Mouse (Mus musculus): ENCODE data around the gene Ranbp17. TPM values are rescaled to one million over a fixed set of nuclear protein-coding genes. Genes with fewer than 3 reads are reported as not detected.
A peak's percentile ranks its signal among the peaks of the same experiment; 100 is the strongest.

The Ranbp17 gene
- polyA plus RNA-seq, 2 experiments = 5.2 to 8.0 TPM

- Histone ChIP-seq H3K27me3 (ENCODE audit: control insufficient read depth, insufficient read depth, low read length) (peaks cover 77% of the 10 kb centered on the region), H3K9me3 (ENCODE audit: control insufficient read depth, low read length) (no peaks in the 10 kb centered on the region), H3K9ac (ENCODE audit: low read depth, low read length, severe bottlenecking) (no peak overlapping the region), H3K4me1 (ENCODE audit: control insufficient read depth, insufficient read depth, low read length) (peaks cover 19% of the 10 kb centered on the region), H3K36me3 (ENCODE audit: control insufficient read depth, insufficient read depth, low read length) (no peaks in the 10 kb centered on the region), H3K4me2 (replicated peaks; ENCODE audit: low read depth, low read length, severe bottlenecking) (no peak overlapping the region), H3K27ac (replicated peaks; ENCODE audit: low read depth, low read length) (no peak overlapping the region), H3K4me3 (replicated peaks; ENCODE audit: low read length) (no peak overlapping the region)
- ATAC-seq (ENCODE audit: low FRiP score, low read depth) (no peak), DNase-seq (ENCODE audit: low spot score) (no peak)
- TF ChIP-seq POLR2A (IDR thresholded peaks at IDR 0.05; ENCODE audit: borderline replicate concordance, extremely low read depth, insufficient read depth, insufficient read length) = no peak
- WGBS = 1% methylated on average over 18 of the region's 18 CpGs
Observed at GRCm38 (mm10) chr11:33204329-33204705, 309.2 kb downstream of the Ranbp17 start.

DNA sequence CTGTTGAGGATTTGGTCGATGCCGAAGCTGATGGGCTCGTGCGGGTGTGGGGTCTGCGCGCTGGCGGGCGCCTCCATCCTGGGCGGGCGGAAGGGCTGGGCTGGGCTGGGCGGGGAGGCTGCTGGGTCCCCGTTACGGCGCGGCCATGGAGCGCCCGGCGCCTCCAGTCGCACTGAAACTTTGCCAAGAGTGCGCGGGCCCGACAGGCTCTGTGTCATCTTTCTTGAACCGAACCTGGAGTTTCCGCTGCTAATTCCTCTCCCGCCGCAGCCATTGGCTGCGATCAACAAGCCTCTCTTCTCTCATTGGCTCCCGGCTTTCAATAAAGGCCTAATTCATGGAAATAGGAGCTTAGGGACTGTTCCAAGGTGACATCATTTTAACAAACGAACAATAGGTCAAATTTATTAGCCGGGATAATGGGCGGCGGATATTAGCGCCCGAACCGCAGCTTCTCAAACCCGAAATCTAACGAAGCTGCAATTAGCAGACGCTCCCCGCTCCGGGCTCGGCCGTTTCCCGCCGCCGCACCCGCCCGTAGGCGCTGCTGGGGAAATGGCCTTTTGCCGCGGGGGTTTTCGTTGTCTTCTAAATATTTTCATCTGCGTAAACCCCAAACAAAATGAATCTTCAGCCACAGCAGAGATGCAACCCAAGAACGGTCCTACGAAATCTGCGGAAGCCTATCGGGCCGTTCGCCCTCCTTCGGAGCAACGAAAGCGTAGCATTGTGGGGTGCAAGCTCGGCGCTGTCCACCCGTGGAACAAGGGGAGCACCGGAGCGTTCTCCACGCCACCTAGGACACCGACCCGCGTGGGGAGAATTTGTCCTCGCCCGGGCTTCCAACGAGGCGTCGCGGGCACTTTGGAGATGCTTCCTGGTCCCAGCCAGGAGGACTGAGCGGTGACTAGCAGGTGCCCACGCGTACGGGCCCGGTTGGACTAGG lies 309.9 kb downstream of the Ranbp17 start, which contains the start of gene Tlx3:
Gene Tlx3 (minus strand): TSS at position 207 of the 946 bp plus-strand sequence.
- peak within 1 kb of the TSS; percentile 33 for H3K4me3 ChIP-seq (replicated peaks; ENCODE audit: low read length)
- ATAC-seq (ENCODE audit: low FRiP score, low read depth) (peak; percentile 16; the same call in 1 of the 2 replicates), DNase-seq (ENCODE audit: low spot score) (peak; percentile 53)
- peaks cover 84% of the 10 kb centered on the region for H3K27me3 ChIP-seq (ENCODE audit: control insufficient read depth, insufficient read depth, low read length)
- no peak within 1 kb of the TSS for H3K27ac ChIP-seq (replicated peaks; ENCODE audit: low read depth, low read length)
- WGBS = under 1% methylated on average over 74 of the region's 81 CpGs
- H3K9me3 ChIP-seq (ENCODE audit: control insufficient read depth, low read length) = no peaks in the 10 kb centered on the region
- H3K4me2 ChIP-seq (replicated peaks; ENCODE audit: low read depth, low read length, severe bottlenecking) = peak within 1 kb of the TSS; percentile 49
- no peak for TF ChIP-seq POLR2A (IDR thresholded peaks at IDR 0.05; ENCODE audit: borderline replicate concordance, extremely low read depth, insufficient read depth, insufficient read length)
- H3K4me1 ChIP-seq (ENCODE audit: control insufficient read depth, insufficient read depth, low read length) = peaks cover 19% of the 10 kb centered on the region
- H3K9ac ChIP-seq (ENCODE audit: low read depth, low read length, severe bottlenecking) = no peak within 1 kb of the TSS
- no peaks in the 10 kb centered on the region for H3K36me3 ChIP-seq (ENCODE audit: control insufficient read depth, insufficient read depth, low read length)

DNA sequence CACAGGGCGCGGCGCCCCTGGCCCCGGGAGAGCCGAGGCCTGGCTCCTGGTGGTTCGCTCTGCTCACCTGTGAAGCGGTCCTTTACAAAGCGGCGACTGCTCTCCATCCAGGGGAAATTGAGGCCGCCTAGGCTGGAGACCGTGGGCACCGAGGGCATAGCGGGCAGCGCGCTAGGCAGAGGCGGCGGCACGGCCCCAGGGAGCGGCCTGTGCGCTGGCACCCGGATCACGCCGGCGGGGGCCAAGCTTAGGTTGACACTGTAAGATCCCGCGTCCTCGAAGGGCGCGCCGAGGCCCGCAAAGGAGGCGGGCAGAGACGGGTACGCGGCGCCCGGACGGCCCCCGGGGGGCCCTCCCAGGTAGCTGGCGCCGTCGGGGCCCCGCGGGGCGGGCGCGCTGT lies 310.6 kb downstream of the Ranbp17 start:
- no peak for DNase-seq (ENCODE audit: low spot score)
- WGBS = 2% methylated on average over 26 of the region's 47 CpGs
- no peaks in the 10 kb centered on the region for H3K9me3 ChIP-seq (ENCODE audit: control insufficient read depth, low read length)

DNA sequence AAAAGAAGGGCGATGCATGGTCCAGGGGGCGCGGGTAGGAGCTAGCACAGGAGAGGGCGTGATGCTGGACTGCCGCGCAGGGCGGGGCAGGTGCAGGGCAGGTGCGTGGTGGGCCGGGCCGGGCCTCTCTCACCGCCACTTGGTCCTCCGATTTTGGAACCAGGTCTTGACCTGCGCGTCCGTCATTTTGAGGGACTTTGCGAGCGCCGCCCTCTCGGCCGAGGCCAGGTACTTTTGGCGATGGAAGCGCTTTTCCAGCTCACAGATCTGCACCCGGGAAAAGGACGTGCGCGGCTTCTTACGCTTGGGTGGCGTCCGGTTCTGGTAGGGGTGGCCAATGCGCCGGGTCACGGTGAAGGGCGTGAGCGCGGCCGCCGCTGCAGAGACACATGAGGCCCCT lies 311.2 kb downstream of the Ranbp17 start:
- no peak overlapping the region; the same call in 1 of the 2 replicates for H3K4me2 ChIP-seq (replicated peaks; ENCODE audit: low read depth, low read length, severe bottlenecking)
- no peak for TF ChIP-seq POLR2A (IDR thresholded peaks at IDR 0.05; ENCODE audit: borderline replicate concordance, extremely low read depth, insufficient read depth, insufficient read length)
- DNase-seq (ENCODE audit: low spot score) = no peak
- H3K9me3 ChIP-seq (ENCODE audit: control insufficient read depth, low read length) = peaks cover 4% of the 10 kb centered on the region; the same call in 1 of the 2 replicates
- peak overlapping the region; percentile 33; the same call in 1 of the 2 replicates for H3K4me3 ChIP-seq (replicated peaks; ENCODE audit: low read length)
- WGBS = 2% methylated on average over 28 of the region's 37 CpGs
- H3K4me1 ChIP-seq (ENCODE audit: control insufficient read depth, insufficient read depth, low read length) = peaks cover 19% of the 10 kb centered on the region
- ATAC-seq (ENCODE audit: low FRiP score, low read depth) = no peak
- H3K36me3 ChIP-seq (ENCODE audit: control insufficient read depth, insufficient read depth, low read length) = no peaks in the 10 kb centered on the region
- H3K27ac ChIP-seq (replicated peaks; ENCODE audit: low read depth, low read length) = no peak overlapping the region
- H3K9ac ChIP-seq (ENCODE audit: low read depth, low read length, severe bottlenecking) = no peak overlapping the region
- peaks cover 97% of the 10 kb centered on the region for H3K27me3 ChIP-seq (ENCODE audit: control insufficient read depth, insufficient read depth, low read length)

More for the DNA sequence above, 310.6 kb downstream of the Ranbp17 start:
- no peak overlapping the region for H3K27ac ChIP-seq (replicated peaks; ENCODE audit: low read depth, low read length)
- H3K4me1 ChIP-seq (ENCODE audit: control insufficient read depth, insufficient read depth, low read length) = peaks cover 19% of the 10 kb centered on the region
- H3K4me2 ChIP-seq (replicated peaks; ENCODE audit: low read depth, low read length, severe bottlenecking) = peak overlapping the region; percentile 49
- peak overlapping the region; percentile 33 for H3K4me3 ChIP-seq (replicated peaks; ENCODE audit: low read length)
- TF ChIP-seq POLR2A (IDR thresholded peaks at IDR 0.05; ENCODE audit: borderline replicate concordance, extremely low read depth, insufficient read depth, insufficient read length) = no peak
- no peak for ATAC-seq (ENCODE audit: low FRiP score, low read depth)
- no peak overlapping the region for H3K9ac ChIP-seq (ENCODE audit: low read depth, low read length, severe bottlenecking)
- no peaks in the 10 kb centered on the region for H3K36me3 ChIP-seq (ENCODE audit: control insufficient read depth, insufficient read depth, low read length)
- H3K27me3 ChIP-seq (ENCODE audit: control insufficient read depth, insufficient read depth, low read length) = peaks cover 91% of the 10 kb centered on the region

GRCm38 (mm10) chr11:33201626-33202010 lies 311.9 kb downstream of the Ranbp17 start:
- Histone ChIP-seq H3K27me3 (ENCODE audit: control insufficient read depth, insufficient read depth, low read length) (peaks cover 100% of the 10 kb centered on the region), H3K4me1 (ENCODE audit: control insufficient read depth, insufficient read depth, low read length) (peaks cover 19% of the 10 kb centered on the region), H3K9ac (ENCODE audit: low read depth, low read length, severe bottlenecking) (no peak overlapping the region), H3K36me3 (ENCODE audit: control insufficient read depth, insufficient read depth, low read length) (no peaks in the 10 kb centered on the region), H3K27ac (replicated peaks; ENCODE audit: low read depth, low read length) (no peak overlapping the region), H3K4me3 (replicated peaks; ENCODE audit: low read length) (peak overlapping the region; percentile 38), H3K9me3 (ENCODE audit: control insufficient read depth, low read length) (peaks cover 6% of the 10 kb centered on the region; the same call in 1 of the 2 replicates), H3K4me2 (replicated peaks; ENCODE audit: low read depth, low read length, severe bottlenecking) (peak overlapping the region; percentile 58)
- no peak for DNase-seq (ENCODE audit: low spot score)
- WGBS = under 1% methylated on average over 19 of the region's 19 CpGs
- TF ChIP-seq POLR2A (IDR thresholded peaks at IDR 0.05; ENCODE audit: borderline replicate concordance, extremely low read depth, insufficient read depth, insufficient read length) = no peak
- ATAC-seq (ENCODE audit: low FRiP score, low read depth) = no peak
